ENCODE assay signal across 1 mouse cellular context in the genomic region with DNA sequence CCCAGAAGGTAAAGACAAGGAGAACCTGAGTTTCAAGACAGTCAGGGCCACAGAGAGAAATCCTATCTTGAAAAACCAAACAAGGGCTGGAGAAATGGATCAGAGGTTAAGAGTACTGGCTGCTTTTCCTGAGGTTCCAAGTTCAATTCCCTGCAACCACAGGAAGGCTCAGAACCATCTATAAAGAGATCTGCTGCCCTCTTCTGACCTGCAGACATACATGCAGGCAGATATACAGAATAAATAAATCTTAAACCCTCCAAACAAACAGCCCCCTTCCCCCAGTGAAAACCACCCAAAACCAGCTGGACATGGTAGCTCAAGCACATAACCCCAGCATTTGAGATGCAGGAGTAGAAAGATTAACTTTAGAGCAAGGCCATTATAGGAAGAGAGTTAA.
TF ChIP-seq lines count a peak whose summit lies in the region.

No protein-coding gene starts in this region.

TF ChIP-seq in MEL, 35 proteins besides CTCF, POLR2A, EP300 and RAD21:
- no peak for TF ChIP-seq ETS1 (IDR thresholded peaks at IDR 0.05; ENCODE audit: low read depth, low read length)
- no peak for TF ChIP-seq MAX (IDR thresholded peaks at IDR 0.05; ENCODE audit: low read length)
- no peak for TF ChIP-seq TBP (IDR thresholded peaks at IDR 0.05; ENCODE audit: low read depth, low read length)
- 0 out of 2 replicates have a peak, but pooled peaks have one; percentile 17 for TF ChIP-seq SMC3 (IDR thresholded peaks at IDR 0.05; ENCODE audit: low read depth, low read length)
- peak; percentile 54 for TF ChIP-seq POLR2AphosphoS2 (IDR thresholded peaks at IDR 0.05; ENCODE audit: low read length)
